Mouse (Mus musculus): Measurements from ENCODE around the gene Myd88.

- TF ChIP-seq CTCF (IDR thresholded peaks at IDR 0.05; ENCODE audit: control insufficient read depth, insufficient read depth, insufficient replicate concordance, low read depth, low read length), result no peak
- TF ChIP-seq POLR2A (IDR thresholded peaks at IDR 0.05; ENCODE audit: control insufficient read depth, low read depth, low read length), result no peak
Measured at GRCm38 (mm10) chr9:119334834-119335233, 6.4 kb downstream of the Myd88 start.

Data from testis, adult 2 months (tissue).